Mouse (Mus musculus) liver, embryonic 16.5 days (tissue): ENCODE measurements around the gene Nphs1. TPM values are rescaled to one million over a fixed set of nuclear protein-coding genes. Genes with fewer than 3 reads are reported as not detected.

ENCODE experiments used
- ATAC-seq: fragments of 200-750 bp; cut with Nextera tagmentation; 2 replicates; pipeline ENCODE4 v1.8.0; 2017; ENCODE audit warnings: low read depth, mild to moderate bottlenecking, moderate number of reproducible peaks, moderate library complexity
- H3K27ac ChIP-seq: fragments of 300-500 bp; sonication (generic); 2 replicates; pipeline ENCODE4 v1.5.1; 2014; ENCODE audit warnings: mild to moderate bottlenecking, low read length
- H3K27me3 ChIP-seq: fragments of 300-500 bp; sonication (generic); 2 replicates; pipeline ENCODE4 v1.6.1; 2014; ENCODE audit warnings: low read depth, low read length, mixed read lengths; ENCODE audit not compliant: control insufficient read depth, insufficient read depth
- H3K36me3 ChIP-seq: fragments of 300-500 bp; sonication (generic); 2 replicates; pipeline ENCODE4 v1.6.1; 2014; ENCODE audit warnings: mild to moderate bottlenecking; ENCODE audit not compliant: control insufficient read depth, insufficient read depth
- H3K4me1 ChIP-seq: fragments of 300-500 bp; sonication (generic); 2 replicates; pipeline ENCODE4 v1.6.1; 2014; ENCODE audit warnings: low read depth, low read length, mixed read lengths; ENCODE audit not compliant: control insufficient read depth
- H3K4me2 ChIP-seq: fragments of 300-500 bp; sonication (generic); 2 replicates; pipeline ENCODE4 v1.6.1; 2014; ENCODE audit warnings: low read depth, low read length, mixed read lengths
- H3K4me3 ChIP-seq: fragments of 300-500 bp; sonication (generic); 2 replicates; pipeline ENCODE4 v1.5.1; 2014; ENCODE audit warnings: low read depth, mild to moderate bottlenecking, low read length
- H3K9ac ChIP-seq: fragments of 300-500 bp; sonication (generic); 2 replicates; pipeline ENCODE4 v1.6.1; 2014; ENCODE audit warnings: low read depth, low read length
- H3K9me3 ChIP-seq: fragments of 300-500 bp; sonication (generic); replicated peaks from 2 replicates; pipeline ENCODE4 v1.6.1; 2016; ENCODE audit warnings: low read length; ENCODE audit not compliant: control insufficient read depth
- WGBS: fragments of 180-500 bp; shearing (Covaris S2); extraction: QIAGEN DNeasy Blood & Tissue Kit; methylation state at CpG from one replicate; pipeline ENCODE4 v1.1.7; 2014; ENCODE audit not compliant: insufficient replicate concordance; 5-methylcytosine and 5-hydroxymethylcytosine counted together
- polyA plus RNA-seq: library from polyadenylated mRNA; unstranded; fragments of >200 nt; fragmentation: Nextera tagmentation; extraction: Ambion mirVana; gene quantifications from 2 replicates; pipeline ENCODE4 v1.2.1, GENCODE M21; 2015

Gene Nphs1
- polyA plus RNA-seq, 1 experiment from 2014 or later = 0.19 TPM

DNA sequence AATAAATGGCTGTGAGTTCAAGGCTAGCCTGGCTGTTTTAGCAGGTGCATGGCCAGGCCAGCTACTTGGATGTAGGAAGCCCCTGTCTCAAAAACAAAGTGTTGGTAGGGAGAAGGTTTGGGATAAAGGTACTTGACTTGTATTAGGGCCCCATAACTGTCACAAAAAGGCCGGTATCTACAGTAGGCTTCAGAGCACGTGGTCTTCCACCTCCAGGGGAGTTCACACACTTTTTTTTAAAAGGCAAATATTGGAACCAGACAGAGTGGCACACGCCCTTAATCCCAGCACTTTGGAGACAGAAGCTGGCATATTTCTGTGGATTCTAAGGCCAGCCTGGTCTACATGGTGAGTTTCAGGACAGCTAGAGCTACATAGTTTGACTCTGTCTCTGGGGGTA is 37.4 kb upstream of the Nphs1 start:
- 35% methylated on average over 3 of the region's 3 CpGs for WGBS
- H3K36me3 ChIP-seq = no peaks in the 10 kb centered on the region
- peak overlapping the region; percentile 53; the same call in 1 of the 2 replicates for H3K27ac ChIP-seq
- H3K4me2 ChIP-seq = peak overlapping the region; percentile 87
- no peak overlapping the region for H3K9ac ChIP-seq
- H3K9me3 ChIP-seq = no peaks in the 10 kb centered on the region
- no peak overlapping the region for H3K4me3 ChIP-seq
- peaks cover 15% of the 10 kb centered on the region for H3K4me1 ChIP-seq
- ATAC-seq = no peak
- H3K27me3 ChIP-seq = peaks cover 3% of the 10 kb centered on the region; the same call in 1 of the 2 replicates

DNA sequence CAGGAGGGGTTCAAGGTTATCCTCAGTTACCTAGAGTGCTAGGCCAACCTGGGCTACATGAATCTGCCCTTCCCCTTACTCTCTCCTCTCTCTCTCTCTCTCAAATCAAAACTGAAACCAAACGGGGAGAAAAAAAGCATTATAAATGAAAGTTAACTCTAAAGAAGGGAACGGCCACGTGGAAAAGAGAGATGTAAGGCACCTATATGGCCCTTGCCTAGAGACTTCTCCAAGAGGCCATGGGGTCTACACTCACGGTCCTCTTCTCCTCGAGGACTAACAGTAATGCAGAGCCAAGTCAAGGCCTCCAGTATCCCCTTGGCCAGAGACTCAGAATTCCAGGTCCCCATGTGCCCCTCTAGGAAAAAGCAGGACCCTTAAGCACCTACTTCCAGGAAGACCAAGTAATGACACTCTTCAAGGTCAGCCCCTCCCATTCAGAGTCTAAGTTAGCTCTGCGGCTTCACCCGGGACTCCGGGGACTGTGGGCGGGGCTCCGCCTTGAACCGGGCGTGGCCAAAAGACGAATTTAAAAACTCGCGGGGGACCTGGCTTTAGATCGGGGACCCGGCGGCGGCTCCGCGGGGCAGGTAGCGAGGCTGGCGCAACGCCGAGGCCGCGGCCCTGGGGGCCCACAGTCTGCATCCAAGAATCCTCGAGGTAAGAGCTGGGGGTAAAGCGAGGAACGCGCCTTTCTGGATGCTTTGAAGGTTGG is 36.8 kb upstream of the Nphs1 start, which contains the start of gene Nfkbid:
Nfkbid (plus strand) TSS at position 558 of the 715 bp plus-strand sequence.
- Histone ChIP-seq H3K4me3 (peak within 1 kb of the TSS; percentile 64), H3K4me2 (peak within 1 kb of the TSS; percentile 87), H3K9me3 (no peaks in the 10 kb centered on the region), H3K36me3 (no peaks in the 10 kb centered on the region), H3K27me3 (peaks cover 3% of the 10 kb centered on the region; the same call in 1 of the 2 replicates), H3K9ac (peak within 1 kb of the TSS; percentile 59), H3K27ac (peak within 1 kb of the TSS; percentile 73), H3K4me1 (peaks cover 15% of the 10 kb centered on the region)
- peak; percentile 33 for ATAC-seq
- WGBS = 7% methylated on average over 31 of the region's 31 CpGs

DNA sequence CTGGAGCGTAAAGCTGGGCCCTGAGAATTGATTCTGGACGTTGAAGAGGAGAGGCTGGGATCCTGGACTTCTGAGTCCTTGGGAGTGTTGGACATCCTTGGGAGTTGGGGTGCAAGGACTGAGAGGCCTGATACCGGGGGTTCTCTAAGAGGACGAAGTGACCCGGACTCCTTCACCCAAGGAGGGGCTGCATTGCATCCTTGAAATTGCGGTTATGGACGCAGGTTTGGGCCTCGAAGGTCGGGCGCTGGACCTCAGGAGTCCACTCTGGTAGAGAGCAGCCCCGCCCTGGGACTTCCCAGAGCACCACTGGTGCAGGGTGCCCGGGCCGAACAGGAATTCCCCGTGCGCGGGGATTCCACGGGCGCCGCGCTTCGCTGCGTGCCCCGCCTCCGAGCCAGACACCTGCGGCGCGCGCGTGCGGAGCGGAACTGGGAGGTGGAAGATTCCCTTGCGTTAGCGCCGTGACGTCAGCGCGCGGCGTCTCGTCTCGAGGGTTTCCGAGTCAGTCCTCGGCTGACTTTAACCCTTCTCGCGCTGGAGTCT is 36.2 kb upstream of the Nphs1 start:
- H3K27ac ChIP-seq = peak overlapping the region; percentile 73
- no peaks in the 10 kb centered on the region for H3K9me3 ChIP-seq
- WGBS = under 1% methylated on average over 45 of the region's 45 CpGs
- peaks cover 15% of the 10 kb centered on the region for H3K4me1 ChIP-seq
- no peaks in the 10 kb centered on the region for H3K36me3 ChIP-seq
- H3K27me3 ChIP-seq = peaks cover 3% of the 10 kb centered on the region; the same call in 1 of the 2 replicates
- H3K9ac ChIP-seq = peak overlapping the region; percentile 59
- peak; percentile 47 for ATAC-seq
- peak overlapping the region; percentile 87 for H3K4me2 ChIP-seq
- peak overlapping the region; percentile 64 for H3K4me3 ChIP-seq

DNA sequence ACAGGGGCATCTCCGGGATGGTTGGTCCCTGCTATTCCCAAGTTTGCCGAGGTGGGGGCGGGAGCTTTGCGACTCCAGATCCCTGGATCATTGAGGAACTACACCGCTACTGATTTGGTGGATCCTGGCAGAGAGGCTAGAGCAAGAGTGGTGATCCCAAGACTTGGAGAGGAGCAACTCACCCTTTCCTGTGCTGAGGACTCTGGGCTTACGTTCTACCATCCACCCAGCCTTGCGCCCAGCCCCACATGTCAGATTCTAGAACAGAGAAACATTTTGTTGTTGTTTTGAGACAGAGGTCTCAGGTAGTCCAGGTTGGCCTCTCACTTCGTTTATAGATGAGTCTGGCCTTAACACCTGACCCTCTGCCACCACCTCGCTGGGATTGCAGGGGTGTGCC is 35.6 kb upstream of the Nphs1 start:
- peak overlapping the region; percentile 87 for H3K4me2 ChIP-seq
- peaks cover 3% of the 10 kb centered on the region; the same call in 1 of the 2 replicates for H3K27me3 ChIP-seq
- H3K9ac ChIP-seq = peak overlapping the region; percentile 59
- H3K9me3 ChIP-seq = no peaks in the 10 kb centered on the region
- H3K4me1 ChIP-seq = peaks cover 15% of the 10 kb centered on the region
- no peak for ATAC-seq
- H3K36me3 ChIP-seq = no peaks in the 10 kb centered on the region
- H3K27ac ChIP-seq = peak overlapping the region; percentile 64
- peak overlapping the region; percentile 64 for H3K4me3 ChIP-seq
- WGBS = 4% methylated on average over 9 of the region's 9 CpGs

DNA sequence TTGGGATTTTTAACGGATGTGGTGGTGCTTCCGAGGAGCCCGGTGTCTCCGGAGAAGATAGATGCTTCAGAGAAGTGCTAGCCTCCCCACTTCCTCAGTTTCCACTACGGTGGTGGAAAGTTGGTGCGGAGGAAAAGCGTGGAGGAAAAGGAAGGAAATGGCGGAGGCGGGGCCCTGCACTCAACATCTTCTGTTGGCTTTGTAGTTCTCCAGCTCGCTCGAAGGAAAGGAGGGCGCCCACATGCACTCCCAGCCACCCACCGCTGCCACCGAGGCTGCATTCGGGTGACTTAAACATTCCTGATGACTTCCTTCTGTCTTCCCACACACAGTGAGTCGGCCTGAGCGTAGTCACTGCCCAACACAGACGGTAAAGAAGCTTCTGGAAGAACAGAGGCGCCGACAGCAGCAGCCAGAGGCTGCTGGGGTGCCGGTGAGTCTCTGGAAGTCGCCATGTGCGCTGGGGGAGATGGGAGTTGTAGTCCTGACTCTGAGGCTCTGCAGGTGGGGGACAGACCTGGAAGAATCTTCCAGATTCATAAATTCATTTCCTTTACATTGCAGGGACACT is 35.0 kb upstream of the Nphs1 start:
- peak overlapping the region; percentile 15; the same call in 1 of the 2 replicates for H3K9ac ChIP-seq
- WGBS = 12% methylated on average over 23 of the region's 23 CpGs
- peak overlapping the region; percentile 87 for H3K4me2 ChIP-seq

DNA sequence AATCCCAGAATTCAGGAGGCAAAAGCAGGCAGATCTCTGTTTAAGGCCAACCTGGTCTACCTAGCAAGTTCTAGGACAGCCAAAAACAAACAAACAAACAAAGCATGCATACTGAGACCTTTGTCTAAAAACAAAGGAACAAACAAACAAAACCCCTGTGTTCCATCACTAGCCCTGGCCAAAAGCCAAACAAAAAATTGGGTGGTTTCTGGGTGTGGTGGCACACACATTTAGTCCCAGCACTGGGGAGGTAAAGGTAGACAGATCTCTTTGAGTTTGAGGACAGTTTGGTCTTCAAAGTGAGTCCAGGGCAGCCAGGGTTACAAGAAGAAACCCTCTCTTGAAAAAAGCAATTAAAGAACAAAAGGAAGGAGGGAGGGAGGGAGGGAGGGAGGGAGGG is 28.8 kb upstream of the Nphs1 start:
- H3K4me1 ChIP-seq = no peaks in the 10 kb centered on the region
- no peak overlapping the region for H3K27ac ChIP-seq
- H3K36me3 ChIP-seq = no peaks in the 10 kb centered on the region
- no peak overlapping the region for H3K9ac ChIP-seq
- no peak overlapping the region for H3K4me2 ChIP-seq
- H3K9me3 ChIP-seq = no peaks in the 10 kb centered on the region
- ATAC-seq = no peak
- H3K4me3 ChIP-seq = no peak overlapping the region
- H3K27me3 ChIP-seq = no peaks in the 10 kb centered on the region

More for the DNA sequence above, 35.0 kb upstream of the Nphs1 start:
- Histone ChIP-seq H3K36me3 (no peaks in the 10 kb centered on the region), H3K27me3 (peaks cover 3% of the 10 kb centered on the region; the same call in 1 of the 2 replicates), H3K4me1 (peaks cover 15% of the 10 kb centered on the region), H3K27ac (peak overlapping the region; percentile 64), H3K4me3 (peak overlapping the region; percentile 64), H3K9me3 (no peaks in the 10 kb centered on the region)
- ATAC-seq = no peak

DNA sequence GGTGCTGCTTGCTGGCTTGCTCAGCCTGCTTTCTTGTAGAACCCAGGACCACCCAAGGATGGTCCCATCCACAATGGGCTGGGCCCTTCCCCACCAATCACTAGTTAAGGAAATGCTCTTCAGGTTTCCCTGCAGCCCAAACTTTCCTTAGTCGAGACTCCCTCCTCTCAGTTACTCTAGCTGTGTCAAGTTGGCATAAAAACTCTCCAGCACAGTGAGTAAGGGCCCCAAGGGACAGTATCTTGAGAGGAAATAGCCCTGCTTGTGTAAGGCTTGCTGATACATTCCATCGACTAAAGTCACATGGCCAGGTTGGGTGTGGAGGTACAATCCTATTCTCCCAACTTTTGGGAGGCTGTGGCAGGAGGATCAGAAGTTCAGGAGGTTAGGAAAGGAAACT is 27.9 kb upstream of the Nphs1 start:
- Histone ChIP-seq H3K4me2 (no peak overlapping the region), H3K36me3 (no peaks in the 10 kb centered on the region), H3K9ac (no peak overlapping the region), H3K4me1 (no peaks in the 10 kb centered on the region), H3K27ac (no peak overlapping the region), H3K27me3 (no peaks in the 10 kb centered on the region), H3K4me3 (no peak overlapping the region), H3K9me3 (no peaks in the 10 kb centered on the region)
- 23% methylated on average over 2 of the region's 2 CpGs for WGBS
- ATAC-seq = no peak

DNA sequence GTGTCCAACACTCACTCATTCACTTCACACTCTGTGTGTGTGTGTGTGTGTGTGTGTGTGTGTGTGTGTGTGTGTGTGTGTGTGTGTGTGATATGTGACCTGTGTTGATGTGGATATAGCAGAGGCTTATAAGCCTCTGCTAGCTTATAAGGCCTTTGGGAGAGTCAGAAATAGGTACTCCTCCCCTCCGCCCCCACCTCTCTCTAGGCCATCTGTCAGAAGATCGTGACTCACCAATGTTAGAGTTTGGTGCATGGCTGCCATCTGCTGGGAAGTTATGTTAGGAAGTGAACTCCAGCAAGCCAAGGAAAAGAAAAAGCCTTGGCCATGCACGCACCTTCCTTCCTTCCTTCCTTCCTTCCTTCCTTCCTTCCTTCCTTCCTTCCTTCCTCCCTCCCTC is 26.3 kb upstream of the Nphs1 start:
- H3K4me3 ChIP-seq = no peak overlapping the region
- H3K9me3 ChIP-seq = no peaks in the 10 kb centered on the region
- 8% methylated on average over 3 of the region's 3 CpGs for WGBS
- H3K4me2 ChIP-seq = no peak overlapping the region
- ATAC-seq = no peak
- H3K27me3 ChIP-seq = peaks cover 3% of the 10 kb centered on the region; the same call in 1 of the 2 replicates
- H3K4me1 ChIP-seq = no peaks in the 10 kb centered on the region
- no peak overlapping the region for H3K9ac ChIP-seq
- no peak overlapping the region for H3K27ac ChIP-seq
- no peaks in the 10 kb centered on the region for H3K36me3 ChIP-seq

DNA sequence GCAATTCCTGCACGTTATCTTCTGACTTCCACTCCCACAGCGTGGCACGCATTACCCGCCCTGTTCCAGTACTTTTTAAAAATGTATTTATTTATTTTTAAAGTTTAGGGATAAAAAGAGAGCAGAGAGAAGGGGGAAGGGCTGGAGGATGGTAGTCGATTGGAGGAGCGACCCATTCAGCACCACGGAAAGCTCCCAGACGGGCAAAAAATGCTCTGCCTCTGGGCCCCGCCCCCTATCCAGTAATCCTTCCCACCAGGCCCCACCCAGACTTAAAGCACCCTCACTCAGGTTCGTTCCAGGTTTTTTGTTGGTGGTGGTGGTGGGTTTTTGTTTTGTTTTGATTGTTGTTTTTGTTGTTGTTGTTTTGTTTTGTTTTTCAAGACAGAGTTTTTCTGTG is 23.9 kb upstream of the Nphs1 start:
- H3K36me3 ChIP-seq = no peaks in the 10 kb centered on the region
- no peak overlapping the region for H3K27ac ChIP-seq
- H3K27me3 ChIP-seq = peaks cover 5% of the 10 kb centered on the region; the same call in 1 of the 2 replicates
- WGBS = 0% methylated on average over 10 of the region's 10 CpGs
- ATAC-seq = no peak
- H3K4me1 ChIP-seq = no peaks in the 10 kb centered on the region
- no peak overlapping the region for H3K4me3 ChIP-seq
- H3K4me2 ChIP-seq = no peak overlapping the region
- no peak overlapping the region for H3K9ac ChIP-seq
- no peaks in the 10 kb centered on the region for H3K9me3 ChIP-seq
